Mouse (Mus musculus) retina, postnatal 7 days (tissue): ENCODE data around the gene Gnb1l.

ENCODE experiments used
- DNase-seq: peaks from one replicate; pipeline ENCODE4 v3.0.0-alpha.2; 2012; ENCODE audit warnings: low read depth, low spot score

Gnb1l gene

GRCm38 (mm10) chr16:18543151-18543829 lies 44.8 kb downstream of the Gnb1l start:
- DNase-seq = no peak

DNA sequence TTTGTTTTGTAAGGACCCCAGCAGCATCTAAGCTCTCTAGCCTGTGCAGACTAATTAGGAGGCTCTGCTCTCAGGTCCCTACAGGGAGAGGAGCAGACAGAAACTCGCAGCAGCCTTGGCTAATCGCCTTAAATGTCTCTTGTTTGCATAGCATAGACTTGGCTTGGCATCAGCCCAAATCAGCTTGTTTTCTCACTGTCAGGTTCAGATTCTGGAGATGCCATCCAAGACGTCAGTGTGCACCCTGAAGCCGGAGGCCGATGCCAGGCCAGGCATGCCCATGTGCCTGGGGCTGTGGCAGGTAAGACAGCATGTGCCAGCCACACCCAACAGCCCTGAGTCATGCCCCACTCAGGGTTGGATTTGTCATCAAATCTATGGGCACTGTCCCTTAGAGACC lies 49.4 kb downstream of the Gnb1l start:
- peak; percentile 37 for DNase-seq

DNA sequence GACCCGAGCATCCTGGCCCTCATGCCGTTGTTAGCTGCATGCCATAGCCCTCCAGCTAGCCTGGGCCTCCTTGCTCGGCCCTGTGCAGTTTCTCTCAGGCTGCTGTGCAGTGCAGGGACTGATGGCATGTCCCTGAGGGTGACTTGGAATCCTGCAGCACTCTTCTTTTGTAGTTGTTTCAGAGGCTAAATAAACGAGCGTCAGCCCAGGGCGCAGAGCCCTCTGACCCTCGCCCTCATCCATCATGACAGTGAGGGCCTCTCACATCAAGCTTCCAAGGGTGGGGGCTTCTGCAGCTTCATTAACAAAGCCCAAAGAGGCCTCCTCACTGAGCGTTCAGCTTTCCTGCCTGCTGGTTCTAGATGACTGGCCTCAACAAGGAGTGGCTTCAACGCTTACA lies 53.1 kb downstream of the Gnb1l start:
- no peak for DNase-seq

DNA sequence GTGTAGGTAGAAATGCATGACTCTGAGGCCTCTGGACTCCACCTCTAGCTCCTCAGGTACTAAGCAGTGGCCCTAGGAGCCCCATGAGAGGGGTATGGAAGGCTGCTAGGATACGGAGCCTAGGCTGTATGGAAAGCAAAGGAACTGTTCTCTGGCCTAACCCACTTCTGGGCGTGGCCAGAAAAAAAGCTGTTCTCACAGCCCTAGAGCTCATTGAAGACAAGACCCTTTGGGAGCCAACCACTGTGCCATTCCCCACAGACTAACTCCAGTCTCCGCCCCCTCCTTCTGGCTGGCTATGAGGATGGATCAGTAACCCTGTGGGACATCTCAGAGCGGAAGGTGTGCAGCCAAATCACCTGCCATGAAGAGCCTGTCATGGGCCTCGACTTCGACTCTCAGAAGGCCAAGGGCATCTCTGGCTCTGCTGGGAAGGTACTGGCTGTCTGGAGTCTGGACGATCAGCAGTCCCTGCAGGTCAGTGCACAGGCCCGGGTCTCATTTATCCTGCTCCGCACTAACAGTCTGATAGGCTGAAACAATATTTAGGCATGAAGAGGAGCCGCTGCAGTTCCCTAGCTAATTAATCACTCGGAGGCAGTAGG lies 53.7 kb downstream of the Gnb1l start:
- no peak for DNase-seq

GRCm38 (mm10) chr16:18554721-18555120 lies 56.2 kb downstream of the Gnb1l start:
- DNase-seq = no peak

GRCm38 (mm10) chr16:18555235-18555935 lies 56.9 kb downstream of the Gnb1l start:
- DNase-seq = no peak

DNA sequence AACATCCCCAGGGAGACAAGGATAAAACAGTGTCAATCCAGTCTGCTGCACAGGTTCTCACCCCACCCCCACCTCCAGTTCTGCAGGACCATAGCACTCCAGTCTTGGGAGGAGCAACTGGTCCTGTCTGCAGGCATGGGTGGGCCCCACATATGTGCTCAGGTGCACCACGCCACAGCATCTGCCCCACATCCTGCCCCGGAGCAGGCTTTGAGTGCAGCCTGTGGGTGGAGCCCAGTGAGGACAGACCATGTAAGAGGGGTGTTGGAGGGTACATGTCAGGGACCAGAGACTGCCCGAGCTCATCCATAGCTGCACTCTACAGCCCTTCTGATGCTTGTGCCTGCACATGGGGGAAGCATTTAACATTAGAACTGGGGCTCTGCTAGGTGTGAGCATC lies 57.9 kb downstream of the Gnb1l start:
- no peak for DNase-seq

- no peak for DNase-seq
Measured at GRCm38 (mm10) chr16:18564472-18564871, 66.0 kb downstream of the Gnb1l start.

DNA sequence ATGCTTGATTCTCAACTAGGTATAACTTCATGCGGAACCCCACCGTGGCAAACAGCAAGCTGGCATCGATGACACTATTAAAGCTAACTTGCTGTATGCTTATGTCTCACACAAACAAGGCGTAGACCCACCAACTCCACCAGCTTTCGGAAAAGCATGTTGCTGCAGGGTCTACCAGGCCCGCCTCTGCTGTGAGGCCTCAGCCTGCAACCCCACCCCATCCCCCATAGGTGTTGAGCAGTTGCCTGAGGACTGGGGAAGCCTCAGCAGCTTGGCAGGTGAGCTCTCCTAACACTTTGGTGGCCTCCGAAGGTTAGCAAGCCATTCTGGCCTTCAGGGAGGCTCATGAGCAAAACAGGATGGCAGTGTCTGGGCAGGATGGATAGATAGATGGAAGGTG lies 70.1 kb downstream of the Gnb1l start:
- no peak for DNase-seq

GRCm38 (mm10) chr16:18574196-18574595 lies 75.7 kb downstream of the Gnb1l start:
- no peak for DNase-seq

DNA sequence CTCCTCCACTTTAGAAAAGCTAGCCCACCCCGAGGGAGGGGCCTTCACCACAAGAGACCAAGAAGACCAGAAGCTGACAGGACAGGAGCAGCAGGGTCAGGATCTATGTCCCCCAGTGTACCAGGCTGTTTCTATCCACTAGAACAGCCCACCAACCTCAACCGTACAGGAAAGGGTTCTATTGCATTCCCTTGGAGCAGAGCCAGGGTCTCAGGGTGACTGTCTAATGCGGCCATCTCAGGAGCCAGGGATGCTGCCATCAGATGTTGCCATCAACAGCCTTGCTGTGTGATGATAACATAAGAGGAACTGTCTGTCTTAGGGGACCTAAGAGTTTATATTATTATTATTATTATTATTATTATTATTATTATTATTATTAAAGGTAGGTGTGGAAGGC lies 78.6 kb downstream of the Gnb1l start:
- DNase-seq = no peak

DNA sequence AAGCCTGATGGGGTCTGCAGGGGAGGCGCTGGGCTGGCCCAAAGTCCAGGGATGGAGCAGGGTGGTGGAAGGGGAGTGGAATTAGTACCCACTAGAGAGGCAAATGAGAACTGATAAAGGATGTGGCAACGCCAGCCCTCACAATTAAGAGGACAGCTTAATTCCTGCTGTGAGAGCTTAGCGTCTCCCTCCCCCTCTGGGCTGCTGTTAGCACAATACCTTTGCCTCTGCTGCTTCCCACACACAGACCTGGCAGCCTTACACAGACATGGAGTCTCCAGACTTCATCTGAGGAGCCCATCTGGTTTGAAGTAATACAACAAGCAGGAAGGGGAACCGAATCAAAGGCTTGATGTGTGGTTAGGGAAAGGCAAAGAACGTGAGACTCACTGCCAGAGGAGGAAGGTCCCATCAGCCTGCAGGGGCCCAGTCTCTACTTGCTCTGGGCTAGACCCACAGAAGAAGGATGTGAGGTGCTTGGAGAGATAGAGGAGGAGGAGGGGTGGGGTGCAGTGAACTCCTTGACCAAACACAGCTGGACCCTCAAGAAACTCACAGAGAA lies 79.2 kb downstream of the Gnb1l start:
- no peak for DNase-seq

- DNase-seq = no peak
Measured at GRCm38 (mm10) chr16:18580389-18580788, 81.9 kb downstream of the Gnb1l start.

GRCm38 (mm10) chr16:18581050-18581622 lies 82.6 kb downstream of the Gnb1l start:
- no peak for DNase-seq

GRCm38 (mm10) chr16:18581623-18582205 lies 83.2 kb downstream of the Gnb1l start:
- DNase-seq = no peak

DNA sequence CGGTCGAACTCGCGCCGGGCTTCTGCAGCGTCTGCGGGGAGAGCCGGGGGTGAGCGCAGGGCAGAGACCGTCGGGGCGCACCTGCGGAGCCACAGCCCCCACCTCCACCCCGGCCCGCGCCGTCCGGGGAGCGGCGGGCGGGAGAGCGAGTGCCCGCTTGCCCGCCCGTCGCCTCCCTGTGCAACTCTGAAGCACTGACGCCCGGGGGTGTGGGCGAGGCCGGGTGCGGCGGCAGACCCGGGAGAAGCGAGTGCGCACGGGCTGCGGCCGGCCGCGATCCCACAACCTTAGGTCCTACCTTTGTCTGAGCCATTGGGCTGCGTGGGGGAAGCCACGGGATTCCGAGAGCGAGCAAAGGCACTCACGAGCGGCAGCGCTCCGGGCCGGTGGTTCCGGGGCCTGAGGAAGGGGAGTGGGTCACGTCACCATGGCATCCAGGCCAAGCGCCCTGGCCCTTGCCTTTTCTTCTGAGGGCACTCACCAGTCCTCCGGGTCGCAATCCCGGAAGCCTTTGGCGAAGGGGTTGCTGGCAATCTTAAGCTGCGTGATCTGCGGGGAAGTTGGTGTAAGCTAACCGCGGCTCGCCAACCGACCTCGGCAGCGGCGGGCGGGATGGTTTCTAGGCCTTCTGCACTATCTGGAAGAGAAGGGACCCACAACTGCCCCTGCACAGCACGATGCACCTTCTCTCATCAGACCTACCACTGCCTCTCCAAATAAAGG lies 84.1 kb downstream of the Gnb1l start:
- DNase-seq = no peak

DNA sequence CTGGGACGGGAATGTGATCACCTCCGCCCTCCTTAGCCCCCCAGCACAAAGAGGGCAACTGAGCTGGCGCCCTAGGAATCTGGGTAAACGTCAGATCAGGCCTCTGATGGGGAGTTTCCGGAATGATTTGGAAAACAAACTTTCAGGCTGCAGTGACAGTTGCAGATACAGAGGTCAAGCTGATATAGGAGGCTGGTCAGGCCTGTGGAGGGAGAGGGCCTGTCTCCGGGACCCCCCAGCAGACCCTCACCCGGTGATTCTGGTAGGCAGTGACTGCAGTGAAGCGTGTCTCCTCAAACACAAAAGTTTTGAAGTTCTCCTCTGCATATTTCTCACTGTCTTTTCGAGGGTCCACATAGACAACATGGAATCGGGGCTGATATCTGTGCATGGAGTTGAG lies 84.7 kb downstream of the Gnb1l start:
- no peak for DNase-seq

DNA sequence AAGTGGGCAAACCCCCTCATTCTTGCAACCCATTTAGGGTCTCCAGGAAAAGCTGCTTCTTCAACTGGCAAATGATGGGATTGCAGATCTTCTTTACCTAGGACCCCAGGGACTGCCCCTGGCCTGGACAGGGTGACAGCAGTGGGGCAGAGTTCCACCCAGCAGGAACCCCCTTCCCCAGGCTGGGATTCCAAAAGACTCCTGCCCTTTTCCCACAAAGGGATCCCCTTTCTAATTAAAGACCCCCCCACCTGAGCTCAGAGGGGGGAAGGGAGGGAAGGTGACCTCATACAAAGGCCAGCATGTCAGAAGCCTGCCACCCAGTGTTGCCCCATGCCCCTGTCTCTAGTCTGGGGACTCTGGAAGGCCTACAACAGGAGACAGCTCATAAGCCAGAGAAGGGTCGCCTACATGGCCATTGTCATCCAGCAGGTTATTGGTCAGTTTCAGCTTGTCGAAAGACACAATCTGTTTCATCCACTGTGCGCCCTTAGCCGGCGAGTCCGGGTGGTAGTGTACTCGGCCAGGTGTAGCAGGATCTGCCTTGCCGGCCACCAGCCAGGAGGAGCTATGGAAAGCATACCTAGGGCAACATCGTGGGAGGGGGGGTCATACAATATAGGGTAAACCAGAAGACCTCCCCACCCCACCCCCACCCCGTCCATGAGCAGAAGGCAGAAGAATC lies 85.3 kb downstream of the Gnb1l start:
- no peak for DNase-seq

DNA sequence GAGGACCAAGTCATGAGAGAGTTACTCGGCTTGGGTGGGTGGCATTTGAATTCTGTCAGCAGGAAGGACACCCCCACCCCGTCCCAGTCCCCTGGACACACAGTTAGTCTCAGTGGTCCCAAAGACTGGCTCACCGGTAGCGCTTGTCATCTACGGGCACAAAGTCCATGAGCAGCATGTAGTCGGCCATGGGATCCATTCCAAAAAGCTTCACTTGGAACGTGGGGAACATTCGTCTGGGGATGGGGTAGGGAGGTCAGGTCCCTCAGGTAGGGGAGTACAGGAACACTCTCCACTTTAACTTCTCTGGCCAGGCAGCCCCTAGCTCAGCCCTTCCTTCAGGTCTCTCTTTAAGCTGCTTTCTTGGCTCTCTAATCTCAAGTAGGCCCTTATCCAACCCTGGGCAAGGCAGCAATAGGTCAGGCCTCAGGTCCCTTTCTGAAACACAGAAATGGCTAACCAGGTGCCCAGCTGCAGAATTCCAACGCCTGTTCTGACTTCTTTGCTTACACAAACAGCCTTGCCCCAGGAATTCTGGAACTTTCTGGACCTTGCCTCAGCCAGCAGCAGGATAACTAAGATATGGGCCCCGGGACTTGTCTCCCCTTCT lies 86.5 kb downstream of the Gnb1l start:
- DNase-seq = no peak

GRCm38 (mm10) chr16:18585676-18586075 lies 87.2 kb downstream of the Gnb1l start:
- DNase-seq = no peak
